Mouse (Mus musculus) megakaryocyte progenitor cell, adult 5-6 weeks (primary cell): ENCODE measurements around the gene Azin2. TPM values are rescaled to one million over a fixed set of nuclear protein-coding genes. Genes with fewer than 3 reads are reported as not detected.

Source experiments
- ATAC-seq: replicated peaks from 2 replicates; pipeline ENCODE4 v1.8.0; 2016; ENCODE audit warnings: mild to moderate bottlenecking, moderate TSS enrichment, inconsistent platforms; ENCODE audit not compliant: poor library complexity
- total RNA-seq, 2 experiments: library from RNA; stranded (forward) in 1 of 2; stranded (reverse) in 1 of 2; fragments of 157-497, 149-512 nt in 1 of 2; fragments of 200-1000 nt in 1 of 2; gene quantifications; 2 replicates each; pipeline versions ENCODE4 v1.2.3 to v1.2.4; 2015 to 2017

Azin2 gene
- total RNA-seq, 2 experiments from 2014 or later = 0.91 to 2.2 TPM

- ATAC-seq = no peak
Observed at GRCm38 (mm10) chr4:128904035-128904800, 58.0 kb downstream of the Azin2 start.

GRCm38 (mm10) chr4:128902390-128902789 lies 59.9 kb downstream of the Azin2 start:
- no peak for ATAC-seq

GRCm38 (mm10) chr4:128900484-128900883 lies 61.8 kb downstream of the Azin2 start:
- no peak for ATAC-seq

GRCm38 (mm10) chr4:128899332-128899731 lies 62.9 kb downstream of the Azin2 start:
- no peak for ATAC-seq

- no peak for ATAC-seq
Observed at GRCm38 (mm10) chr4:128897911-128898421, 64.3 kb downstream of the Azin2 start.

- ATAC-seq = no peak
Observed at GRCm38 (mm10) chr4:128896667-128897066, 65.6 kb downstream of the Azin2 start.

- ATAC-seq = no peak
Observed at GRCm38 (mm10) chr4:128895841-128896240, 66.4 kb downstream of the Azin2 start.

GRCm38 (mm10) chr4:128894112-128894511 lies 68.1 kb downstream of the Azin2 start:
- ATAC-seq = no peak

- no peak for ATAC-seq
Observed at GRCm38 (mm10) chr4:128892188-128892587, 70.1 kb downstream of the Azin2 start.

- ATAC-seq = no peak
Observed at GRCm38 (mm10) chr4:128891746-128892145, 70.5 kb downstream of the Azin2 start.

GRCm38 (mm10) chr4:128891157-128891556 lies 71.1 kb downstream of the Azin2 start:
- no peak for ATAC-seq

- ATAC-seq = no peak
Observed at GRCm38 (mm10) chr4:128889752-128890630, 72.3 kb downstream of the Azin2 start.

GRCm38 (mm10) chr4:128888436-128888990 lies 73.7 kb downstream of the Azin2 start:
- ATAC-seq = no peak

GRCm38 (mm10) chr4:128887641-128888091 lies 74.6 kb downstream of the Azin2 start:
- ATAC-seq = no peak

GRCm38 (mm10) chr4:128887026-128887425 lies 75.2 kb downstream of the Azin2 start:
- ATAC-seq = no peak

- ATAC-seq = no peak
Observed at GRCm38 (mm10) chr4:128886571-128886970, 75.7 kb downstream of the Azin2 start.

- ATAC-seq = no peak
Observed at GRCm38 (mm10) chr4:128885540-128885939, 76.7 kb downstream of the Azin2 start.

GRCm38 (mm10) chr4:128884711-128885095 lies 77.5 kb downstream of the Azin2 start:
- no peak for ATAC-seq

GRCm38 (mm10) chr4:128883801-128884710 lies 78.2 kb downstream of the Azin2 start:
- ATAC-seq = peak; percentile 16; the same call in 1 of the 2 replicates

- ATAC-seq = peak; percentile 69
Observed at GRCm38 (mm10) chr4:128883379-128883781, 78.9 kb downstream of the Azin2 start, which contains the start of gene Trim62. Gene Trim62 (plus strand): TSS chr4:128883580.
